Mouse (Mus musculus): ENCODE results near the gene Fsip1.

Fsip1 gene

DNA sequence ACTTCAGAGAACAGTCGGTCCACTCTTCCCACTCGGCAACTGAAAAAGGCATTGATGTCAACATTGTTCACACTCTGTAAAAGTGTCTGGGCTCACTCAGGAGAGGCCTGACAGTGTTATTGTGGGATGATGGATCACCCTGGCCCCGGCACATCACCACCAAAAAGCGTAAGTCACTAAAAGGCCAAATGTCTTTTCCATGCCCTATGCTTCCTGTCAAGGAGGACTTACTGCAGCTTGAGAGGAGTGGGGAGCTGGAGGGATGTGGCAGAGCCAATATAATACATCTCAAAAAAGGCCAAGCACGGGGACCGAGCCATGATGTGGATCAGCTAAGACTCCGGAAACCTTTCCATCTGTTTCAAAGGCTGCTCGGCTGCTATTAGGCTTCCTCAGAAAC lies 2.2 kb downstream of the Fsip1 start:
- DNase-seq (ENCODE audit: low spot score) = no peak

DNA sequence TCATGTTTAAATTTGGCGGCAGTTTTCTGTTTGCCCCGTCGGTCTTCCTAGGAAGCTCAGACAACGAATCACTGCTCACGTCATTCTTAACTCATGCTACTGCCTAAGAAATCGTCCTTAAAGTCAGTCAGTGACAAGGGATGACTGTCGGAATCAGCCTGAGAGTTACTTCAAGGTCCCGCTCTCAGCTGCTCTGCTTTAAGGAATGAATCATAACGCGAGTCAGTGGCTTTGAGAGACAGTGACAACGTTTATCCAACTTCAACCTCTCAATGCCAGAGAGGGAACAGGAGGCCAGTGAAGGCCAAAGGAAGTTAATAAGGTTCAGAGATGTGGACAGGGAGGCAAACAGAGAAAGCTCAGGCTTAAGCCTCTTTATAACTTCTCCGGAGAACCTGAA lies 7.8 kb downstream of the Fsip1 start:
- DNase-seq (ENCODE audit: low spot score) = no peak

DNA sequence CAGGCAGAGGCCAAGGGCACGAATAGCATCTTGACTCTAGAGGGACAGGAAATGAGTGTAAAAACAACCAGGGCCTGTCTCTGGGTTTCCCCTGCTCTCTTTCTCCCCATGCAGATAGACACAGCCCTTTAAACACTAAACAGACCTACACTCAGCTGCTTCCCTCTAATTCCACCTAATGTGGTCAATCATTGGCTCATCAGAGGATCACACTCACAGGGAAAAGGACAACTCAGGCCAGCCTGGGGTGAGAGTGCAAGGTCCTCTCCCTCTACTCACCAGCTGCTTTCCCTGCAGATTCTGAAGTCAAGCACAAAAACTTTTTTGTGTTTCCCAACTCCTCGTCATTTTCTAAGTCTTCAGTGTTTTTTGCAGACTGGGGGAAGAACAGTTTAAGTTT lies 8.8 kb downstream of the Fsip1 start:
- no peak for DNase-seq (ENCODE audit: low spot score)

DNA sequence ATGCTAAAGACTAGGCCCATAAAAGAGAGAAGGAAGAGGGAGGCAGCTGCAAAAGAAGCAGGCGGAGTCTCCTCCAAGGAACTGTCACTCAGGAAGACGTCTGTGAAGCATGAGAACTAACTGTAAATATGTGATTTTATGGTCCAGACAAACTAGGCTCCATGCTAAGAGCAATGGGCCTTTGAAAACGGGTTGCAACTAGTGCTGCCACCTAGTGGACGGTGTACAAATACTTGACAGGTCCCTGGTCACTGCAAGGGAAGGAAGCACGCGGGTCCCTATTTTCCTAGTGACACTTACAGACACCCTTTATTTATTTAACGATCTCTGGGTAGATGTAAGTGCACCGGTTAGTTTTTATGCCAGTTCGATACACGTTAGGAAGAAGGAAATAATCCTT lies 10.9 kb downstream of the Fsip1 start:
- peak; percentile 34 for DNase-seq (ENCODE audit: low spot score)

DNA sequence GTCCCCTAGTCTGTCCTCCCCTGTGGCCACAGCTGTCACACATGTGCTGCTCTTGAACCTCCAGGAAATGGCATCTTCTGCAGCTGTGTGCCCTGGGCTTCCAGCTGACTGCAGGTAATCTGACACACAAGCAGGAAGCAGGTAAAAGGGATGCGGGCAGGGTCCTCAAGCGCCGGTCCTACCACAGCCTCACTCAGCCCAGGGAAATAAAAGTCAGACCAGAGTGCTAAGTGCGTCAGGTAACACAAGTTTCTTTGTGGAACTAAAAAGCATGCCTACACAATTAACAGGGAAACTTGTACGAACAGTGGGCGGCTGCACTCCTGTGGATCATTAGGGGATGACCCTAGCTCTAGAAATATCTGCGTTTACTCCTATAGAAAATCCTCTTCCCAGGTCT lies 20.6 kb downstream of the Fsip1 start:
- DNase-seq (ENCODE audit: low spot score) = no peak

DNA sequence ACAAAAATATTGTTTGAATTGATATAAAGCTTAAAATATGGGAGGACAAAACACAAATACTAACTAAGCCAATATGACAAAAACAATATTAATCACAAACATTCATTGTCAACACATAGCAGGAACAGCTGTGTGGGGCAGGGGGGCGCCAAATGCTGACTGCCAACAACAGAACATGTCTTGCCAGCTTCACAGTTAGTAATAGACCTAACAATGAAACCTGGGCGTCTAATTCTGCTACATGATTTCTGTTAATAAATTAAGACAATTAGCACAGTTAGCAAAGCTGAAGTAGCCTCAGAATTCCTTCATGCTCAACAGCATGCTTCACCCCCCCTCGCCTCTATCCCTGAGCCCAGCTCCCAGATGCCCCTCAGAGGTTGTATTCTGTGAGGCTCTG lies 21.2 kb downstream of the Fsip1 start:
- no peak for DNase-seq (ENCODE audit: low spot score)

DNA sequence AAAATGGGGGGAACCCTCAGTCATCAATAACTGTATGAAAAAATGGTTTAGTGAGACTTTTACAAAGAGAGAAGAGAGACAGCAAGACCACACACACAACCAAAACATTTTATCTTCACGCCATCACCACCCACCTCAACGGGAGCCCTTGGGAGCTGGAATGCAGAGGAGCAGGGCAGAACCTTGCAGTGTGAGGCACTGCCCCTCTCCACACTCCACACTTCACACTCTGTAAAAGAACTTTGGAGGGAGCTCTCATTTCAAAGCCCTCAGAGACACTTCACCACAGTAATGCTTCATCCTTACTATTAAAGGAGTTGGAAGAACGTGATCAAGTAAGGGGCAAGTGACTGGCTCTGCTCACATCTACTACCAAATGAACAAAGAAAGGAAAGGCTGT lies 26.2 kb downstream of the Fsip1 start:
- no peak for DNase-seq (ENCODE audit: low spot score)

DNA sequence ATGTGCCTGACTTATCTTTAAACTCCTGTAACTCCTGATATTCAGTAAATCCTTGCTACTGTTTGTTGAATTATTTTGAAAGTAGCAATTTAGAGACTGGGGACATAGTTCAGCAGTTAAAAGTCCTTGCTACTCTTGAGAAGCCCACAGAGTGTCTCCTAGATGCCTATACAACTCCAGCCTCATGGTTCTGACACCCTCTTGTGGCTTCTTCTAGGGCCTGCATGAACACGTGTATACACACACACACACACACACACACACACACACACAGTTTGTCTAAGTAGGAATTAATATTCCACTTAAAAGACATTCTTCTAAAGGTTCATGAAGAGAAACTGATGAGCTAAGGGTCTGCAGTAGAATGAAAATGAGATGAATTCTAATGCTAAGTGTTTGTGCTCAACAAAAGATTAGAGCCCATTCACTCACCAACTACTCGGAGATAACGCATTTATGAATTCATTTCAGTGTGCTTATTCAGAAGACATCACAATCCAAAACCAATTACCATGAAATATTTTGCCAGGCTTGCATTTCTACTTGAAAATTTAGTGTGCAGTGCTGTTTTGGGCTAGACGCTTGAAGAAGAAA lies 28.2 kb downstream of the Fsip1 start:
- no peak for DNase-seq (ENCODE audit: low spot score)

DNA sequence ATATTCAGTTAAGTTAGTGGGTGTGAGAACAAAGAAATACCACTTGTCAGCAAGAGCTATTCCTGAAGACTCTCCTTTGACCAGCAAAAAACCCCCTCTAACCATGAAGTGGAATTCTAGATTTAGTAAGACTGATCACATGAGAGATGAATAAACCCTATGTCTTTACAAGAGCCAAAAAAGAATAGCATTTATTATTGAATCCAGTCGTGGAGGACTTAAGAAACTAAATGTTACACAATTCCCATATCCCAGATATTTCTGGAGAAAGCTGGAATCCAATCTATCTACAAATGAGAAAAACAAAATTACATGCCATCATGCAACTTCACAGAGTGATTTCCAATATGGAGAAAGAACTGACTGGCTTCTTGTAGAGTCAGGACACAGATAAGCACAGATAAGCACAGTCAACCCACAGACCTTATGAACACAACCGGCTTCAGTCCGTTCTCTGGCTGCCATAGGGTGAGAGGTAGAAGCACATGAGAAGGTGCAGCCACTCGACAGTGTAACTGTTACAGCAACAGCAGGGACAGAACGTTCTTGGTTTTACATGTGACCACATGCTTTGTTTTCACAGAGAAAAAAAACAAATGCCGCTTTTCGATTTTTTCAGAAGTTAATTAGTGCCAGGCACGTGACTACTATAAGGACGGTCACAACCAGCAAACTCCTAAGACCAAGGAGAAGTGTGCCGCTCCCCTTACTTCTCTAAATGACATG lies 31.3 kb downstream of the Fsip1 start:
- DNase-seq (ENCODE audit: low spot score) = no peak

DNA sequence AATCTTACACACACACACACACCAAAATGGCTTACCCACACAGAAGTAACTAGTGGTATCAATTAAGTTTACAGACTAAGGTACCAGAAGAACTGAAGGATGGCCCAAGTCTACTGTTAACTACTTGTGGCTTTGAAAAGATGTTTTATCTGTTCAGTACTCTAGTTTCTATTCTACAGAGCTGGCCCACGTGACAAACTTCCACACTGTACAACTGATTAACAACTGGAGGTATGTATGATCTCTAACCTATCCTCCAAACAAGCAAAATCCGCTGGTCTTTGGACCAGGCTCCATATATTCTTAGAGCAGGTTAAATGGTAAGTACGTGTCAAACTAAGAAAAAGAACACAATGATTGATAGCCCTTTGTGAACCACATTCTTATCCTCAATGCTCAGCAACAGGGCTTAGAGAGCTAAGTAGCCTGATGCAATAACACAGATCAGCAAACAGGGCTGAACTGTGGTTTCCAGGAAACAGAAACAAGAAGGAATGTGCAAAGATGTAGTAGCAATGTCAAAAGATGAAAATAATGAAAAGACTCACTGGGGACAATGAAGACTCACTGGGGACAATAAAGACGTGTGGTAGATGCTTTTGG lies 38.7 kb downstream of the Fsip1 start:
- DNase-seq (ENCODE audit: low spot score) = no peak

DNA sequence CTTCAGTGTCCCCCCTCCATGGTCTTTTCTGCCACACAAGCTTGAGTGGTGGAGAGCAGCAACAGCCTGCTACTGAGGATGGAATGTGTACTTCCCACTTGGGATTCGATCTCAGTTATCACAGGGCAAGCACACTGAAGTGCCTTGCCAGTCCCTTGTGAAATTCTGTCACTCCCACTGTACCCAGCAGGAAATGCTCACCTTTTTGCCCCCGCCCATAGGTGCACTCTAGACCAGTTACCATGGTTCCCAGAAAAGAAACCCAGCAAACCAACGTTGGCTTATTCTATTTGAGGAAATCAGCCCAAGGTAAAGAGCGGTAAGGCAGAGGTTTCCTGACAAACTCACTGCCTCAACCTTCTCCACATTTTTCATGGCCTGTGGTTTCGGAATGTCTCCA lies 47.1 kb downstream of the Fsip1 start:
- no peak for DNase-seq (ENCODE audit: low spot score)

DNA sequence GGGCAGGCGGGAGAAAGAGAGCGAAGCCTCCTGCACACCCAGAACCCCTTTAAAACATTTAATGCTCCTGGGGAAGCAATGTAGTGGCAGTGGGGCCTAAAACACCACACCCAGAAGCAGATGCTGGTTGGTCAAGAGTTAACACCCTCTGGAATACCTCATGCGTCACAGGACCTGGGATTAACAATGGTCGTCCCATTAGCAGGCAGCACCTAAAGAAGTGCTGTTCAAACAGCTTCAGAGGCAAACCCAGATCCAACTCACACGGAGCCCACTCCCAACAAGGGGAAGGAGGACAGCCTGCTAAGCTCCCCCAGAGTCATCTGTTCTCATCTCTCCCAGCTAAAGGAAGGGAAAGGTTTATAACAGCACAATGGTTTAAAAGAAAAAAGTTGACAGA lies 48.1 kb downstream of the Fsip1 start:
- DNase-seq (ENCODE audit: low spot score) = no peak

DNA sequence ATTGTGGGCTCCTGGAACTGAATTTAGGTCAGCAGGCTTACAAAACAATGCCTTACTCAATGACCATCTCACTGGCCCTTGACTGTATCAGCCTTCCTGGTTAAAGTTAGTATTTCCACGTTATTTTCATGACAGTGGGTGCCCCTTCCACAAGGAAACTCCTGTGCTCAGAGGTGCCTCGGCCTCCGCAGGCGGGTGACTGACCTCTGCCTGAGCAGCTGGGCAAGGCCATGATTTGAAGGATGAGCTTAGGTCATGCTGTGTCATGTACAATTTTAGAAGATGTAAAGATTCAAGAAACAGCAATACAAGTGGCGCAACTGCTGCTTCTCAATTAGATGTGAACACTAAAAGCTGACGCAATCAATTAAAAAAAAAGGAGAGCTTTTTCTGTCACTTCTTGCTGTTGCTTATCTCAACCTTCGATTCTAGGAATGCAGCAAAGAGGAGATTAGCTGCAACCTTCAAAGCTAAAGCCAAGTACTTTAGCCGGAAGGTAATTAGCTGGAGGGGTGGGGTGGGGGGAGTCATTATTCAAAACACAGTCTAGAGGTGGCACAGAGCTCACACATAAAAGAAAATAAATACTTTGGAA lies 50.7 kb downstream of the Fsip1 start:
- no peak for DNase-seq (ENCODE audit: low spot score)

DNA sequence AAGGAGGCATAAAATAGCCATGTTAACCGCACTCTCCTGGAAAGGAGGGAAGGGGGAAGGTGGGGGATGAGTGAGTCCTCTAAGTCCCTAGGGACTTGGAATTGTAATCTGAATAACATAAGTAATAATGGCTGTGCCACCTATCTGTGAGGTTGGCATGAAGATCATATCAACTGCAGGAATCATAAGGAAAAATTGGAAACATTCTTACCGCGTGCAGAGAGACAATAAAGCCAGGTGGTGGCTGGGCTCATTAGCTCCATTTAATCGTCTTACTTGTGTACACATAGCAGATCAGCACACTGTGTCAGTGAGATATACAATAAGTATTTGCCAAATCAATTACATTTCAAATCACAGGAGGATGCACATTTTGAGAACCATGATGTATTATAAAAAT lies 52.1 kb downstream of the Fsip1 start:
- no peak for DNase-seq (ENCODE audit: low spot score)

DNA sequence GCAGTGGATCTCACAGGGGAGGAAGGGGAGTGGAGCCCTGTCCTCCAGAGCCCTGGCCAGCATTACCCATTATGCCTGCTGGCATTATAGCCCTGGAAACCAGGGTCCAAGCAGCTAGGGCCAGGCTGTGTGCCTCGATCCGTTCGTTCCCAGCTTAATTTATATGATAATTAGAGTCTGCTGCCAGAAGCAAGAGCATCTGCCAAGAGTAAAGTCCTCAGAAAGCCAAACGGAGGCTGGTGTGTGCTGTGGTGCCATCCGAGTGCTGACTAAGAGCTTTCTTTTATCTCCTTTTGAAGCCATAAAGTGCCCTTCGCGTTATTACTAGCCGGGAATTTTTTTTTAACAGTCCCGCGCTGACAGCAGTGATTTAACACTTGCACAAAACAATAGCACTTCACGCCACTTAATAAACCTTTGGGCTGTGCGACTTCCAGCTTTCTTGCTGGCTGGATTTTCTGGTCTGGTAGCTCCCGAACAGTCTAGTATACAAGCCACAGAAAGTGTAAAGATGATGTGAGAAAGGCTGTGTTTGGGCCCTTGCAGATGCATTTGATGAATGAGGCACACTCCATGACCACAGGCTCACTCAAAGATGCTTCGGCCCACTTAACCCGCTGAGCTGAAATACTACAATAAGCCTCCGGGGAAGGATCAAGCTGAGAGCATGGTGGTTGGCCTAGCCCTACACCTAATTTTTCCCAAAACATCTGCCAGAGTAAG lies 52.9 kb downstream of the Fsip1 start:
- no peak for DNase-seq (ENCODE audit: low spot score)

DNA sequence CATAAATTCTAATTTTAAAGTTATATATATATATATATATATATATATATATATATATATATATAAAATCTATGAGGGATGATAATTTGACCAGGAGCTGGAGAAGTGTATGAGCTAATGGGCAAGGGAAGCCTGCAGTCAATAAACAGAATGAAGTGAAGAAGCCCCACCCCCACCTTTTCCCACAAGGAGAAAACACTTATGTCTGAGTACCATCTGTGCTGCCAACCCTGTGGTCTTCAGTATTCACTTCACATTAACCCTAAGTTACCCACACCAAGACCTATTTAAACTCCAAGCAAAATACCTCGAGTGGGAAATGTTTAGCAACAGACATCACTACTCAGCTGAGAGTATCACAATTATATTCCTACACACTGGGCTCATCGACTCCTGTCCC lies 53.8 kb downstream of the Fsip1 start:
- DNase-seq (ENCODE audit: low spot score) = no peak

DNA sequence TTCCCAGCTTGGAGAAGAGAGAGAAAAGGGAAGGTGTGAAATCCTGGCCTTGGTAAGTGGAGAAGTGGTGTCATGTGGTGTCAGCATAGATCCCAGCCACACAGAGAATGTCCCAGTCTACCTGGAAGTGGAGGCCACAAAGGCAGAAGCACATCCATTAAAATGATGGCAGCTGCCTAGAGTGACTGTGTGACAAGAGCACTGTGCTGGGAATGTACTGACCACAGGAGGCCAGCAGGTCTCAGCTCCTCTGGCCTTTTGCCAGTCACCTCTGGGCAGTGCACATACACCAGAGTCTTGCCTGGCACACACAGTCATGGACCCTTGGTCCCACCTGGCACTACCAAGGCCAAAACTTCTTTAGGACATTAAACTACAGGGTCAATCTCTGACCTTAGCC lies 54.8 kb downstream of the Fsip1 start:
- DNase-seq (ENCODE audit: low spot score) = no peak

DNA sequence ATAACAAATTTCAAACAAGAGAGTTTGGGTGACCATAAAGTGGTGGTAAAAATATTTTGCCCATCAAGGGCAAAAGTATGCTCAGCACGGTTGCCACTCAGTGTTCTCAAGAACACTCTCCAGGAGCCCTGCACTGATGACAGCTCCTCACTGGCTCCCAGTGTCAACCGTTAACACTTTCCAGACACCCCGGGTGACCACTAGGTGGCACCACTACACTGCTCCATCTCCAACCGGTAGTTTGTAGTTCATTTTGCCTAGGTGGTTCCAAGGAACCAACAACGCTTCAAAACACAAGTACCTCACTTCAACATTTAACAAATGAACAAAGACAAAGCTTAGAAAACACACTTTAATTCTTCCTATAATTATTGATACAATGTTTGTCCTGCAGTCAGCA lies 56.9 kb downstream of the Fsip1 start:
- DNase-seq (ENCODE audit: low spot score) = peak; percentile 45

DNA sequence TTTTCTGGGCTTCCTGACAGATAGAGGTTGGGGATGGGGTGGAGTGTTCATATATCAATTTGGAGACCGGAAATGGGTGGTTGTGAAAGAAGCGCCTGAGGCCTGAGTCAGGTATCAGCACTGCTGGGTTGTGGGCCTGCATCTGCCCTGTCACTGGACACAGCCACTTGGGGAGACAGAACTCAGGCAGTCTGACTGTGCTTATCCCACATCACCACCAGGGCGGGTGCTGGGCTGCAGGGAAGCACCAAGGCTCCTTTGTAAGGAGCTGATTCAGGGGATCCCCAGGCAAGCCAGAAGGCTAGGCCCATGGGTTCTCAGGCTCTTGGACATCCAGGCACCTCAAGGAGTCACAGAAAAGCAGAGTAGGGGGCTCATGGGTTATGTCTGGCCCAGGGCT lies 59.8 kb downstream of the Fsip1 start:
- no peak for DNase-seq (ENCODE audit: low spot score)

DNA sequence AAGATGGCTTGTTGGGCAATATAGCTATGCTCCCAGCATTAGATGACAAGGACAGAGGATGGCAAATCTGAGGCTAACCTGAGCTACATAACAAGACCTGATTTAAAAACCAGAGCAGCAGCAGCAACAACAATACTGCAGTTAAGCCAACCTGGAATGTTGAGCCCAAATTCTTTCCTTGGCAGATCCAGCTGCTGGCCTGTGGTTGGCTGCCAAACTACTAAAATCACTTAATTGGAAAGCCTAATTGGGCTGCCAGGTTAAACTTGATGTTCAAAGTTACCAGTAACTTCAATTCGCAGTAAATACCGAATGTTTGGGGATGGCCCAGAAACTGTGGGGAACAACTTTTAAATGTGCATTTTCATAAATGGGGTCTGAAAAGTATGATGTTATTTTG lies 74.6 kb downstream of the Fsip1 start:
- no peak for DNase-seq (ENCODE audit: low spot score)

DNA sequence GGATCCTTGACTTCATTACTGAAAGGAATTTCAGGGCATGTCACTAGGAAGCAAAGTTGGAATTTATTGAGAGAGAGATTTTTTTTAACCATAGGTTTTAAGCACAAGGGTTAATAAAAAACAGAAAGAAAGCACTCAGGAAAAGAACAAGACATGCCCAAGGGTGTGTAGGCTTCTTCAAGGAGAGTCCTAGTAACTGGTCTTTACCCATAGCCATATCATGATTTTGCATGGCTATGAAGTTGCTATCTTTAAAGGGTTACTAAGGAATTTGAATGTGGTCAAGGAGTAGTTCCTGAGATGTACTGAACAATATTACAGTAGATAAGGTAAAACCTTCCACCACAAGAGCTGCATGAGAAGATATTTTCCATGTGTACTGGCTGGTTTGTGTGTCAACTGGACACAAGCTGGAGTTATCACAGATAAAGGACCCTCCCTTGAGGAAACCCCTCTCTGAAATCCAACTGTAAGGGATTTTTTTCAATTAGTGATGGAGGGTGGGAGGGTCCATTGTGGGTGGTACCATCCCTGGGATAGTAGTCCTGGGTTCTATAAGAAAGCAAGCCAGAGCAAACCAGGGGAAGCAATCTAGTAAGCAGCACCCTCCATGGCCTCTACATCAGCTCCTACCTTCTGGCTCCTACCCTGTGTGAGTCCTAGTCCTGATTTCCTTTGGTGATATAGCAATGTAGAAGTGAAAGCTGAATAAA lies 76.7 kb downstream of the Fsip1 start:
- no peak for DNase-seq (ENCODE audit: low spot score)

DNA sequence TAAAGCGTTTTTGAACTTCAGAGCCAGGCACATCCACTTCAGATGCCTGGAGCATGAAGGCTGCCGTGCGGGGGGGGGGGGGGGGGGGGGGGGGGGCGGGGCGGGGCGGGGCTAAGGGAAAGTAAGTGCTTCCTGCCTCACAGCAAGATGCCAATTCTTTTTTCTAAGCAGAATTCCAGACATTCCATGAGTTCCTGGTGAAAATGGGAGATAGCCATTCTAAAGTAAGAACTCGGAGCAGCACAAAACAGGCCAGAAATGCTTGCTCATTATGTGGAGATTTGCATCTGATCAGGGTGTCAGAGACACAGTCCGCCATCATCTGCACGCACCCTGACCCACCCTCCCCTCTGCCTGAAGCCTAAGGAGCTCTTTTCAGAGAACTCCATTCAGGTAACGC lies 77.3 kb downstream of the Fsip1 start:
- DNase-seq (ENCODE audit: low spot score) = no peak
